Mouse (Mus musculus) ES-E14 (cell line): Measurements from ENCODE around the gene Smad3. TPM values are rescaled to one million over a fixed set of nuclear protein-coding genes. Genes with fewer than 3 reads are reported as not detected.

Source experiments
- DNase-seq: peaks from one replicate; pipeline ENCODE4 v3.0.0-alpha.2; 2013; ENCODE audit warnings: low read depth, low spot score
- H3K27ac ChIP-seq: 2 replicates; pipeline ENCODE4 v1.5.1; 2012; ENCODE audit warnings: low read depth, mild to moderate bottlenecking, low read length, moderate library complexity, mixed read lengths; ENCODE audit not compliant: poor library complexity, insufficient read depth, severe bottlenecking
- H3K36me3 ChIP-seq: 2 replicates; pipeline ENCODE4 v1.6.1; 2012; ENCODE audit warnings: mild to moderate bottlenecking, low read length, moderate library complexity, mixed read lengths; ENCODE audit not compliant: control insufficient read depth, poor library complexity, insufficient read depth, severe bottlenecking
- H3K4me1 ChIP-seq, 2 experiments: fragments of 150-350 bp in 1 of 2; sonication (generic) in 1 of 2; 2 replicates each; pipeline ENCODE4 v1.6.1; 2012; ENCODE audit warnings: low read length in 2 of 2, mild to moderate bottlenecking in 1 of 2, mixed read lengths in 1 of 2; ENCODE audit not compliant: control insufficient read depth in 2 of 2, insufficient read depth in 2 of 2, poor library complexity in 1 of 2
- H3K4me3 ChIP-seq, 2 experiments: fragments of 150-350 bp in 1 of 2; sonication (generic) in 1 of 2; 2 replicates each; pipeline ENCODE4 v1.5.1; 2012; ENCODE audit warnings: low read length in 2 of 2, low read depth in 1 of 2, mild to moderate bottlenecking in 1 of 2, mixed read lengths in 1 of 2; ENCODE audit not compliant: insufficient read depth in 1 of 2, poor library complexity in 1 of 2, severe bottlenecking in 1 of 2
- H3K9ac ChIP-seq: 2 replicates; pipeline ENCODE4 v1.6.1; 2012; ENCODE audit warnings: low read depth, mild to moderate bottlenecking, low read length, mixed read lengths; ENCODE audit not compliant: poor library complexity, insufficient read depth, severe bottlenecking
- H3K9me3 ChIP-seq: fragments of 150-350 bp; sonication (generic); 2 replicates; pipeline ENCODE4 v1.6.1; 2012; ENCODE audit warnings: low read depth, mild to moderate bottlenecking, low read length; ENCODE audit not compliant: control insufficient read depth, insufficient read depth
- CHD2 ChIP-seq: IDR thresholded peaks from 2 replicates; pipeline ENCODE4 v1.6.1; 2014; ENCODE audit warnings: mild to moderate bottlenecking, low read depth, low read length, inconsistent platforms
- HCFC1 ChIP-seq: IDR thresholded peaks from 2 replicates; pipeline ENCODE4 v1.6.1; 2012; ENCODE audit warnings: low read length, inconsistent platforms, borderline replicate concordance; ENCODE audit not compliant: insufficient read depth
- MAFK ChIP-seq: IDR thresholded peaks from 2 replicates; pipeline ENCODE4 v1.6.1; 2014; ENCODE audit warnings: mild to moderate bottlenecking, low read depth, low read length, inconsistent platforms; ENCODE audit not compliant: insufficient read depth
- ZC3H11A ChIP-seq: IDR thresholded peaks from 2 replicates; pipeline ENCODE4 v1.6.1; 2012; ENCODE audit warnings: low read depth, mild to moderate bottlenecking, inconsistent platforms, low read length, borderline replicate concordance
- ZNF384 ChIP-seq: IDR thresholded peaks from 2 replicates; pipeline ENCODE4 v1.6.1; 2012; ENCODE audit warnings: low read depth, low read length, inconsistent platforms
- in situ Hi-C, 2 experiments: fragments of 600-800 bp; cut with MboI; formaldehyde crosslinking; loops; one replicate each; pipeline ENCODE4 v1.15.1; 2025; ENCODE audit warnings: low sequenced_read_pairs in 2 of 2, inconsistent platforms in 1 of 2; ENCODE audit not compliant: unreplicated experiment in 2 of 2
- total RNA-seq: library from RNA; depleted of rRNA; stranded (reverse); fragments of 300-350 nt; gene quantifications from 2 replicates; pipeline ENCODE4 v1.2.3, GENCODE M21; 2012

Smad3 gene
- total RNA-seq, 1 experiment: 15.2 TPM

DNA sequence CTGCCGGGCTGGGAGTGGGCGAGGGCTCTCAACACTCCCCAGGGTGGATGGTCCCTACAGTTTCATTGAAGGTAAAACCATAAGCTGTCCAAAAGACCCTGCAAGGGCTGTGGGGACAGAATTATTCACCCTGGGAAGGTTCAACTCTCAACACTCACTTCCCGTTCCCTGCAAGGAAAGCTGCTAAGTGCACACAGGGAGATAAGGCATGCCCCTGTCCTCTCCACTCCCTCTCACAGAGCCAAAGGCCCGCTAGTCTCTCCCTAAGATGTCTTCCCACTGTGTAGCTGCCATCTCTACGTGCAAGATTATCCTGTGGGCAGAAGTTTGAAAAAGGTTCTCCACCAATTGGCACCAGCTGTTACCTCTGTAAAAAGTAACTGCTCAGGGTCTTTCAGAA is 60.2 kb downstream of the Smad3 start:
- Histone ChIP-seq H3K4me3 (no peak overlapping the region), H3K4me1 (0 out of 4 replicates have a peak, but pooled peaks cover 0 to 2% of the 10 kb centered on the region in 2 experiments), H3K9me3 (no peaks in the 10 kb centered on the region), H3K36me3 (no peaks in the 10 kb centered on the region), H3K9ac (no peak overlapping the region), H3K27ac (no peak overlapping the region)
- no peak for TF ChIP-seq HCFC1
- TF ChIP-seq CHD2: no peak
- no peak for TF ChIP-seq MAFK
- in situ Hi-C loops: no loop called here
- DNase-seq: no peak

DNA sequence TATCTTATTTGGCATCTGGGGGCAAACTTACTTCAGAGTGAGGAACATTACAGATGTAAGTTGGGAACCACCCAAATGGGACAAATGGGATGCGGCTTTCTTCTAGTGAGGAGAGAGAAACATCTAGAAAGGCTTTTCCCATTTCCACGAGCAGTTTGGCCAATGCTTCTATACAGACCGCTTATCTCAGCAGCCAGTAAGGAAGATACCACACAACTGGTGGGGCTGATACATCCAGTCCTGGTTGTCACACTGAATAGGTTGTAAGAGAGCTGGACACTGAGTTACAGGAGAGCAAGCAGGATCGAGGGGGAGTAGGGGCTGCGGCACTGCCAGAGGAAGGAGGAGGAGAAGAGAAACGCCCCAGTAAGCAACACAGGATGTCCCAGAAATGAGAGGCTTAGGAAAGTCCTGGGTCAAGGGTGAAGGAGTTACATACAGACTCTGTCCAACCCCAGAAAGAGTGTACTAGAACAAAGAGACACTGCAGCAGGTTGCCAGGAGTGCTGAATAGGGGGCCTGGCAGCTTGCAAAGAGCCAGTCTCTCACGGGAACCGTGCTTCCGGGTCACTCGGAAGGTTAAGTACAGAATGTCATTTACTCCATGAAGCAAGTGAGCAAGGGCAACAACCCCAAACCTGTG is 61.2 kb downstream of the Smad3 start:
- in situ Hi-C loops: no loop called here
- H3K9me3 ChIP-seq: no peaks in the 10 kb centered on the region
- no peak overlapping the region for H3K4me3 ChIP-seq
- H3K4me1 ChIP-seq: 0 out of 4 replicates have a peak, but pooled peaks cover 0 to 2% of the 10 kb centered on the region in 2 experiments
- TF ChIP-seq ZNF384 (no peak), CHD2 (no peak), MAFK (no peak), ZC3H11A (no peak), HCFC1 (no peak)
- no peaks in the 10 kb centered on the region for H3K36me3 ChIP-seq
- DNase-seq: no peak
- H3K9ac ChIP-seq: no peak overlapping the region
- no peak overlapping the region for H3K27ac ChIP-seq

DNA sequence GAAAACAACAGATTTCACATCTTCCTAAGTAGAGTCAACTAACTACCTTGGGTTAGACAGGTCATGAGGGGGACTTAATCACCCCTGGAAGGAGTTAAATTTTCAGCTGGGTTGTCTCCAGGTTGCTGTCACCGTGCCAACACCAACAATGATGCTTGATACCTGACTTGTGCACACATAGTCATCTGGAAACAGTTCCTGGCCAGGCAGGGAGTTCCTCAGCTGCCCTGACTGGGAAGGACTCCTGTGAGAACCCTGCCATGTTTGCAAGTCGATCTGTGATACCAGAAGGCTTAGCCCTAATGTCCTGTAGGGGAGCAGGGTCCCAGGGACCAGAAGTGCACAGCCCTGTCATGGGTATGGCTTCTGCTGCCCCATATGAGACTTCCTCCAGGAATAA is 65.8 kb downstream of the Smad3 start:
- DNase-seq: no peak
- no peaks in the 10 kb centered on the region for H3K9me3 ChIP-seq
- TF ChIP-seq HCFC1 (no peak), CHD2 (no peak), ZC3H11A (no peak), ZNF384 (no peak), MAFK (no peak)
- no peak overlapping the region for H3K27ac ChIP-seq
- no peak overlapping the region for H3K4me3 ChIP-seq
- H3K36me3 ChIP-seq: no peaks in the 10 kb centered on the region
- H3K4me1 ChIP-seq: 0 out of 4 replicates have a peak, but pooled peaks cover 0 to under 1% of the 10 kb centered on the region in 2 experiments
- no peak overlapping the region for H3K9ac ChIP-seq
- in situ Hi-C loops: no loop called here

DNA sequence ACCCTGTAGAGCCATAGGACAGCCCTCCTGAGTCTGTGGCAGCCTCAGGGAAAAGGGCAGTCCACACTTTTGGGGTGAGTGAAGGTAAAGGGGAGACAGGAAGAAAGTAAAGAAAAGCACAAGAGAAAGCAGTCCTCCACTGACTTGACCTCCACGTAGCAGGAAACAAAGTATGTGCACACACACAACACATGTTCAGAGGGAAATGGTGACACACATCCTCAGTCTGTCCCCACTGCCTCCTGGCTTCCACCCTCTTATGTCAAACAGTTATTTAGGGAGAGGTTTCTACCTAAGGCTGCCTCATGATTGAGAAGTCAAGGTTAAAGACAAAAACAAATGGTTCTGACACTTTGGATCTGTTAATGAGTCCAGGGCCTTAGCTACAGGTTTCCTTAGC is 67.3 kb downstream of the Smad3 start:
- H3K36me3 ChIP-seq: no peaks in the 10 kb centered on the region
- no peaks in the 10 kb centered on the region for H3K4me1 ChIP-seq
- no peak for DNase-seq
- H3K4me3 ChIP-seq: no peak overlapping the region
- H3K27ac ChIP-seq: no peak overlapping the region
- no peak overlapping the region for H3K9ac ChIP-seq
- TF ChIP-seq ZNF384 (no peak), ZC3H11A (no peak), HCFC1 (no peak), MAFK (no peak), CHD2 (no peak)
- no peaks in the 10 kb centered on the region for H3K9me3 ChIP-seq
- in situ Hi-C loops: no loop called here
